Mouse (Mus musculus) cerebellum, adult 2 months (tissue): ENCODE measurements at regions not wholly inside any gene's neighbourhood (a gene's known extent, or its start where the extent isn't known, plus 50 kb on each side); places are given as distances from the start of the nearest gene placed in this dataset.

Source experiments
- CTCF ChIP-seq: fragments of 200-500 bp; IDR thresholded peaks from 2 replicates; pipeline ENCODE4 v1.5.1; 2011; ENCODE audit warnings: low read depth, mild to moderate bottlenecking, control low read depth, low read length, moderate library complexity, borderline replicate concordance; ENCODE audit not compliant: insufficient read depth
- POLR2A ChIP-seq: fragments of 200-500 bp; IDR thresholded peaks from 2 replicates; pipeline ENCODE4 v1.6.1; 2011; ENCODE audit warnings: low read length, control low read depth, borderline replicate concordance; ENCODE audit not compliant: insufficient read depth

GRCm38 (mm10) chr14:55372960-55373359, 105.6 kb upstream of the Dhrs4 start:
- TF ChIP-seq CTCF (no peak), POLR2A (no peak)
